Mouse (Mus musculus) layer of hippocampus, adult 9-11 months (tissue): ENCODE measurements at regions not wholly inside any gene's neighbourhood (a gene's known extent, or its start where the extent isn't known, plus 50 kb on each side); places are given as distances from the start of the nearest gene placed in this dataset.
A peak's percentile ranks its signal among the peaks of the same experiment; 100 is the strongest.

Experiments
- DNase-seq: peaks from one replicate; pipeline ENCODE4 v3.0.0; 2022

DNA sequence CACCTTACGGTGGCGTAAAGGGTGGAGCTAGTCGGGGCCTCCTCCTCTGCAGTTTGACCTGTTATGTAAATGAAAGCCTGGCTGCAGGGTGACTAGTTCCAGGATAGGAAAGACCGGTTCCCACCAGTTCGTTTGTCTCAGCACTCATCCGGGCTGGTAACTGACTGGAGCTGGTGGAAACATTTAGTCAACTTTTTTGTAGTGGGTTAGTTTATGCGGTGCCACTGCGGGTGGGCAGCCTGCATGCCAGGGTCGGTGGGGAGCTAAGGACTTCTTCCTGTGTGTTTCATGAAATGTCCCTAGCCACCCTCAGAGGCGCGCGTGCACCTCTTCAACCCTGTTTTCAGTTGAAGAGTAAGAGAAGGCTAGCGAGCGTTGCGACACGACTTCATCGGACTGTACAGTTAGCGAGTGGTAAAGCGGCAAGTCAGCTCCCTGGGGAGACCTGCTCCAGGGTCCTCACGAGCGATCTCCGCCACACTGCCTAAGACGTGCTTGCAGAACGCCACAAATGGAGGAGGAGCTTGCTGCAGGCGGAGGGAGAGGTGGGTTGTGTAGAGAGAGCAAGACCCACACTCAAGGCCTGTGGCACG, 76.5 kb upstream of the Gadd45a start:
- no peak for DNase-seq

DNA sequence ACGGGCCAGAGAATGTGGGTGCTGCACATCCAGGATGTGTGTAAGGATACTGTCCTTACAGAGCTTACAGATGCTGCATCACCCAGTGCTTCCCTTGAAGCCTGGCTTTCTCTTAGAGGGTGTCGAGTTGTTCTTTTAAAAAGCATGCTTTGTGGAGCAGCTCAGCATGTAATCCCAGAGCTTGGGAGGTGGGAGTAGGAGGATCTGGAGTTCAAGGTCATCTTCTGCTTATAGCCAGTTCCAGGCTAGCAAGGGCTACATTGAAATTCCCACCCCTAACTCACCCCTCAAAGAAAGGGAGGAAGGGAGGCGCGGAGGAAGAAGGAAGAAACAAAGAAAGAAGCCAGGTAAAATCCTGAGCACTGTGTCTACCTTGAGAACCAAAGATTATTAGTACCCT, 76.0 kb upstream of the Gadd45a start:
- DNase-seq = no peak

DNA sequence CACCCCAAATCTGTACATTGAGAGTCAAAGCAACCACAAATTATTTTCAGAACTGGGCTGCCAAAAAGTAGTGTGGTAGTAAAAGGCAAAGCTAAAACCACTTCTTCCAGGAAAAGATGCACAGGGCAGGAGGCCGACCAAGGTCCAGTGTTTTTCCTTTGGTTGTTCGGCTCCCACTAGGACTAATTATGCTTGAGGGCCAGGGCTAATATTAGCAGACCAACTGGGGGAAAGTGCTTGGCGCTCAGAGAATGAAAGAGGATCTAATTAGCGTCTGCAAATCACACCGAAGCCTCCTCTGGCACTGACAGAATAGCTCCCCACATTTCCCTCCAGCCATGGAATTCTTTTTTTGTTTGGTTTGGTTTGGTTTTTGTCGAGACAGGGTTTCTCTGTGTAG, 75.1 kb upstream of the Gadd45a start:
- DNase-seq = no peak

DNA sequence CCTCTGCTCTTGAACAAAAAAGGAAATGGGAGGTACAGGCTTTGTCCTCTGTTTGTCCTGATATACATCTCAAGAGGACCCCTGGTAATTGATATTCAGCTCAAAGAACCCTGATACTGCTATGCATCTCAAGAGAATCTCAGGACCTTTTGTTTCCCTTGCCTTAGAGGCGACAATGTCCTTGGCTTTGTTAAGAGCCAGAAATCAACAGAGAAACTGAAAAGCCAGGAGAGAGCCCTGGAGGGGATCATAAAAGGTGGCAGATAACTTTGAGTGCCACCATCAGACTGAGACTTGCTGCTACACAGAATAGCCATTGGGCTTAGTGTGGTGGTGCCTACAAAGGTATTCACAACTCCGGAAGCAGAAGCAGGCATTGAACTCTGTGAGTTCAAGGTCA, 74.3 kb upstream of the Gadd45a start:
- DNase-seq = no peak

DNA sequence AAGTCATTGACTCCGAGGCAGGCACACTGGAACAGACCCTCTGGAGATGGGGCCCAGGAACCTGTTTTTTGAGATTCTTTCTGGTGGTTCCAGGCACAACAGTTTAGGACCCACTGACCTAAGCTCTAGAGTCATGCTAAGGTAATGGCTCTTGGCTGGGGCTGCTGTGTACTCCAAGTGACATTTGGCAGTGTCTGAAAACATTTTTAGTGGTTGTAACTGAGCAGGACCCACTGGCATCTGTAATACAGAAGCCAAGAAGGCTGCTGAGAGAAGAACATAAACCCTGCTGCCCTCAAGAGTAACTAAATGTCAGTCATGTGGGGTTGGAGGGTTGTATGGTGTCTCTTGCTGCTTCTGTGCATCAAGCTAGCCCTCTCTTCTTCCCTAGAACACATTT, 73.1 kb upstream of the Gadd45a start:
- no peak for DNase-seq

- DNase-seq = no peak
These were observed 72.5 kb upstream of the Gadd45a start for GRCm38 (mm10) chr6:67109774-67110173.

- DNase-seq = no peak
These were observed 70.3 kb upstream of the Gadd45a start for GRCm38 (mm10) chr6:67107517-67107916.

DNA sequence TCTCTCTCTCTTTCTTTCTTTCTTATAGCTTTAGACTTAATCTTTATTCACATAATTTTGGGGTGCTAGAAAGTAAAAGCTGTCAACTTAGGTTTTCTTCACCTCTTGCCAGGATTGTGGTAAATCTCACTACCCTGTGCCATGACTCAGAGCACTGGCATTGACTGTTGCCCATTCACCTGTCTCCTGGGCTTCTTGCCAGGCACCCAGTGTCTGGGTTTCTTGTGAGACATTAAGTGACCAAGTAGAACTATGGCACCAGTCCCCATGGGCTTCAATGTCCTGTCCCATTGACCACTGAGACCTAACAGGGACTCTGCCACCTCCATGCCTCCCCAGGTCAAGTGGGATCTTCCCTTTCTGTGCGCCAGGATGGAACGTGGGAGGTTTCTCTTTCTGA, 69.2 kb upstream of the Gadd45a start:
- no peak for DNase-seq

GRCm38 (mm10) chr6:67105386-67105785, 68.1 kb upstream of the Gadd45a start:
- DNase-seq = no peak

DNA sequence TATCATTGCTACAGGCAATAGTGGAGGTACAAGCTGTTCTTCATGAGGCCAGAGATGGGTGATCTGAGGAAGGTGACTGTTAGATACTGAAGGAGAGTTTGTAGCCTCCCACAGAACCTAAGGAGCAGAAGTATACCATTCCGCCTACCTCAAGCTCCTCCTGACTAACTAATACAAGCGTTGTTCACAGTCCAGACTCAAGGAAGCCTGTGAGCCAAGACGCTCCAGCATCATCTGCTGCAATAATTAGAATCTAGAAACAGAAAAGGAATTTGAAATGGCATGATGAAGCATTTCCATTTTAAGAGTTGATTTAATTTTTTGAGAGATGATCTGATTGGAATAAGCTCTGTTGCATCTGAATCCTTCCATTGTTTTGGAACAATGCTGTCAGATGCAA, 66.9 kb upstream of the Gadd45a start:
- peak; percentile 42 for DNase-seq

DNA sequence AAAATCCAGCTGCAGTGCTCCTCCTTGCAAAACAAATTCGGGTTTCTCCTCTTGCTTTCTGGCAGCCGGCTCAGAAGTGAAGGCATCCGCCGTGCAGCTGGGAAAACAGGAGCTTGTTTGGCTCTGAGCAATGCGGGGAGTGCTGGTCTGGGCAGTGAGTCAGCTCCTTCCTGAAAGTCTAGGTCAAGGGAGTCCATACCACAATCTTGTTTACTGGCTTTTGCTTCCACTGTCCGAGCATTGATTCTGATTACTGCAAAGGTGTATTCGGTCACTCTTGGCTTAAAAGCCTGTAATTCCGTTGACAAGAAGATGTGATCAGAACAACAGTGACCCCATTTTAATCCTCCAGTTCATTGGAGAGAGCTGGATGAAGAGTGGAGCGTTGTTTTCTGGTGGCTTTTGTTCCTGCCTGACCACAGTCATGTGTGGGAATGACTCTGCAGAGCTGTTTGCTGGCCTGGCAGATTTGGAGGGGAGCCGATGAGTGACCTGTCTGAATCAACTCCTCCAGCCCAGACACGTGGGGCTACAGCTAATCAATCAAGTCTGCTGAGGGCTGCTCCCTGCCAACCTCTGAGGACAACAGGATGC, 65.4 kb upstream of the Gadd45a start:
- DNase-seq = peak; percentile 48

DNA sequence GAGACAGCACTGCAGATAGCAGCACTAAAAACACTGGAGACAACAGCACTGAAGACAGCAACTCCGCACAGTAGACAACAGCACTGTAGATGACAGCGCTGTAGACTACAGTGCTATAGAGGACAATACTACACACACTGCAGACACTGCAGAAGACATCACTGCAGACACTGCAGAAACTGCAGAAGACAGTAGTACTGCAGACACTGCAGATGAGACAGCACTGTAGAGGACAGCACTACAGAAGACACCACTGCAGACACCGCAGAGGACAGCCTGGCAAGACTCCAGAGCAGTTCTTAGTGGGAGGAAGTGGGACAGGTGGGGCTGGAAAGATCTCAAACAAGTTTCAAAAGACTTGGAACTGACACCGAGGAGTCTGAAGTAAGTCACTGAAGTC, 64.8 kb upstream of the Gadd45a start:
- DNase-seq = no peak

DNA sequence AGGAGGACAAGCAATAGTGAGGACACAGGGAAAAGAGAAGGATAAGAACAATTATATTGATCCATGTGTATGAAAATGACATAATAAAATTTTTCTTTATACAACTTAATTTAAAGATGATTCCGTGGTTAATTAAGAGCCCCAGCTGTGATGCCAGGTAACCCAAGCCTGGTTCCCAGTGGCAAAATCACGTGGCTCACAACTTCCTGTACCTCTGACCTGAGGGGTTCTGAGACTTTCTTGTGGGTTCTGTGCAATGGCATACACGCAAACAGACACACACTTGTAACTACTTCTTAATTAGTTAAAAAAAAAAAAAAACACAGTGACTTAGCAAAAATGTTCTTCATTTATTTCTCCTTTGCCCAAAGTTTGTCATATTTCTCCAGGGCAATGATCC, 57.2 kb upstream of the Gadd45a start:
- DNase-seq = no peak

DNA sequence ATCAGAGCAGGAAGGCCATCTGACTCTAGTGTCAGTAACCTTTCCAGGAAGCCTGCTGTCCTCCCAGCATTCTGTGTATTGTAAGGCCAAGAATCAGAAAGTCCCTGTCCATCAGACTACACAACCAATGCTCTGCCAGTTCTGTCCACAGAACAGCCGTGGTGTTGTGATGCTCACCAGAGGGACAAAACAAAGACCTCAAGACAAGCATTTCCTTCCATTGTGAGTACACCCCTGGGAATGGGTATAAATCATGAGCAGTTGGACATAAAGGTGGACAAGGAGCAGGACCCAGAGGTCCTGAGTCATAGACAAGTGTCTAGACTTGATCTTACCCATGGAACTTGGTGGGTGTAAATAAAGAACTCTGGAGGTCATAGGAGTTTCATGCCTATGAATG, 55.9 kb upstream of the Gadd45a start:
- no peak for DNase-seq

DNA sequence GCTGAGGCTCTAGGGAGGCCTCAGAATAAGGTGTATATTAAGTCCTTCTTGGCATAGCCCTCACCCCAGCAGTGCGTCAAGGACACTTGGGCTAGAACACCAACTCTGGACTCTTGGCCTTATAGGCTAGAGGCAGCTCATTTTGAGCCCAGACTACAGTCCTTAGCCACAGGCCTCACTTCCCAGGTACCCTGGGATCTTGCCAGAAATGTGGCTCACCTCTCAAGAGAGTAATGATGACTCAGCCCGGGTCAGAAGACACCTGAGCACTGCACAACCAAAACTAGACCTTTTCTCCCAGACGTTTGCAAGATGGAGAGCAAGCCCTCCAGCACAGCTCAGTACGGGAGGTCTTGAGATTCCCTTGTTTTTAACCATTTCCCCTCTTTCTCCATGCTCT, 52.9 kb upstream of the Gadd45a start:
- no peak for DNase-seq

DNA sequence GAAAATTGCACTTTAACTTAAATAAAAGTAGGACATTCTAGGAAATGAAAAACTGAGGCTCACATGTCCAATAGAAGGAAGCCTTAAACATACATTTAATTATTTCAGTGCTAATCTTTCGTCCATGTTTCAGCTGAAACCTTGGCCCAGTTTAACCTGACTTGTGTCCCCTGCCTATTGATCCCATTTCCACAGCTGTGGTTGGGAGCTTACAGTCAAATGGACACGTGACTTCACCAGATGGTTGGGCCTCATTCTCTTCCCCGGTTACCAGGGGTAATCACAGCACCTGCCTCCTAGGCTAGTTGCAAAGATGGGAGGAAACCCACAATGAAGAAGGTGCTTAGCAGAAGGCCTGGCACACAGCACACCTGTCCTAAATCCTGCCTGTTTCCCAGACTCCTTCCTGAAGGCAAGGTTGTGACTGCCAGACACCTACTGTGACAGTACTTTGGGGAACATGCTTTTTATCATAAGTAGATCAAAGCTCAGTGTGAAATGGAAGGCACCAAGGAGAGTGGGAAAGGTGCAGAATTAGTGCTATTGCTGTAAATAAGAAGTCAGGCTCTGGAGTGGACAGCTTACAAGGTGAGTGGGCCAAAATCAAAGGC, 52.4 kb upstream of the Gadd45a start:
- no peak for DNase-seq

DNA sequence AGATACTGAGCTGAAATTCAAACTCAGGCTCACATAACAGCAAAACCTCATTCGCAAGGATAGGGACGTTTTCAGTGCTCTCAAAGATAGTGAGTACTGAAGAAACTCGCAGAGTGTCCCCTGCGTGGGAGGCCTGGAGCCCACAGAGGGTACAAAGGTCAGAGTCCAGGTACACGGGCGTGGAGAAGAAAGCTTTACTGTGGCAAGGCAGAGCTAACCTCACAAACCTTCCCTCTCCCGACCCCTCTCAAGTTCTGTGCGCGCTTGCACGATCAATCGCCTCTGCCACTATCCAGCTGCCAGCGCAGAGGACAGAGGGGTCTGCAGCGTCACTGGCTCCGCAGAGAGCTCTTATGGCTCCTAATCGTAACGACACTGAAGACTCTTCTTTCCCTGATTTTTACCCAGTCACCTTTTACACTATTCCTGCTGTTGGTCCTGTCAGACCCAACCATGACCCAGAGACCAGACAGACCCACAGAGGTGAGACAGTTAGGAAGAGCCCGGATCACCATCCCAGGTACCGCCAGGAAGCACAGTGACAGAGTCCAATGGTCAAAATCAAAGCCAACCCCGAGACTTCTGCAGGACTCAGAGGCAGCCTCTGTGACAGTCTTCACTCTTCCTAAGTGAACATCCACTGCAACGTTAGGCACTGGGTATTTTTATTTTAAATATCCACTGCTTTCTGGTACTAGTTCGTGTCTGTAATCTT, 51.6 kb upstream of the Gadd45a start:
- no peak for DNase-seq

- no peak for DNase-seq
These were observed 50.7 kb upstream of the Gadd45a start for GRCm38 (mm10) chr6:67087837-67088440.

- DNase-seq = no peak
These were observed 50.1 kb upstream of the Gadd45a start for GRCm38 (mm10) chr6:67087393-67087792.
